ENCODE assay signal across 8 mouse cellular contexts in the genomic region with DNA sequence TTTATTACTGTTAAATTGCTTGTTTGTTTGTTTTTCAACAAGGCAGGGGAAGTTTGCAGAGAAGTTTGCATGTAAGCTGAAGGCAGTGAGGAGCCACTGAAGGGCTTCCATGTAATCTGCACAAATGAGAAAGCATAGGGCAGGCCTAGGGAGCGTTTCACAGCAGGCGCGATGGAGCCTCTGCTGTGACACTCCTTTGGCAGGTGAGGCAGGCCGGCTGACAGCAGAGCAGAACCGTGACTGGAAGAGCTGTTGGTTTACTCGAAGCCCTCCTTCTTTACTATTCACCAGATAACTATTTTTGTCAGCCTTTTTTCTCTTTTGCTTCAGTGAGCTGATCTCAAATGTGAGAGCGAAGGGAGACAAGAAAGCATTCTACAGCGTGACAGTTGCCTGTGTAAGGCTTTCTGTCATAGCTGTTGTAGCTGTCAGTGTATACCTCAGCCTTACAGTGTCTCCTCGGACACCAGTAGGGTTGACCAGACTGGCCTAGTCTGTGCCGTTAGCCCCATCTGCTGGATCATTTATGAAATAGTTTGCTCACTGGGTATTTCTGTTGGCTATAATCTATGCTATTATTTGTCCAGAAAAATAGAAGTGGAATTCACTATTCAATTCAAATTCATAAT.
DNase-seq lines count a peak whose midpoint lies in the region; ATAC-seq lines count a peak whose summit lies in the region.

No protein-coding gene starts in this region.

- ATAC-seq in frontal cortex, adult (ENCODE audit: low TSS enrichment), result peak; percentile 97

- no peak for DNase-seq in frontal cortex, postnatal 10 days (ENCODE audit: low spot score in 2 of 2)
- peak; percentile 1 for DNase-seq in MEL-GATA-1-ER (ENCODE audit: extremely low read depth, low read depth)
- DNase-seq in cerebellum, adult 9-11 months, result peak; percentile 51
- peak; percentile 58 to 71 for DNase-seq in heart, postnatal 10 days
- DNase-seq in layer of hippocampus, adult 11-12 months (ENCODE audit: low spot score), result peak; percentile 32
- peak; percentile 54 for DNase-seq in lung, postnatal 14 days
- DNase-seq in right cerebral cortex, adult 2 months (ENCODE audit: low spot score in 2 of 2), result peak; percentile 31 to 52

- intact Hi-C loops in heart, postnatal 10 days (cut with DNase I), result loop anchor here (1.0 to 5.0 kb wide), 3 partner anchors 134 to 546 kb away; no protein-coding TSS in a partner anchor

Comparison
In these comparisons a context has a peak if more than half of its experiments do, and no peak if none do; other contexts are left out.
1. DNase-seq: peak in MEL-GATA-1-ER (single experiment), cerebellum, adult 9-11 months (single experiment), heart, postnatal 10 days (2 of 2), layer of hippocampus, adult 11-12 months (single experiment), lung, postnatal 14 days (single experiment) and right cerebral cortex, adult 2 months (2 of 2); none in frontal cortex, postnatal 10 days (0 of 2).